Mouse (Mus musculus) megakaryocyte, embryonic 14.5 days (primary cell): ENCODE measurements around the gene Srcap.

Source experiments
- FLI1 ChIP-seq: IDR thresholded peaks from 2 replicates; pipeline ENCODE4 v1.6.1; 2012; ENCODE audit warnings: low read length, inconsistent platforms, mixed read lengths
- GATA1 ChIP-seq: IDR thresholded peaks from 3 replicates; pipeline ENCODE4 v1.6.1; 2012; ENCODE audit warnings: mixed read lengths, low read length, inconsistent platforms, borderline replicate concordance

DNA sequence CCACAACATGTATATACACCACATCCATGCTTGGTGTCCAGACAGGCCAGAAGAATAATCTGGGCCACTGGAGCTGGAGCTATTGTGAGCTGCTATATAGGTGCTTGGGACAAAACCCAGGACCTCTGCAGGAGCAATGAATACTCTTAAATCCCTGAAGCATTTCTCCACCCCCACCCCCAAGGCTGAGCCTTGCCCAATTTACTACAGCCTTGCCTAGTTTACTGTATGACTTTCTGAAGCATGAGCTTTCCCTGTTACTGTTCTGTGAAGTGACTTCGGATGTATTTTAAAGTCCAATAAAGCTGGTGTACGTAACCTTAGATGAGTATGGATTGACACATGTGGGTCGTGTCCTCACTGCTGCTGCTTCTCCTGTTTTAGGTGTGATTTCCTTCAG is 2.0 kb downstream of the Srcap start:
- TF ChIP-seq GATA1 (no peak), FLI1 (no peak)
